Mouse (Mus musculus) MEL-GATA-1-ER (cell line): ENCODE measurements around the gene Stpg3.
A peak's percentile ranks its signal among the peaks of the same experiment; 100 is the strongest.

Source experiments
- DNase-seq: peaks from one replicate; pipeline ENCODE4 v3.0.0-alpha.2; 2012; ENCODE audit warnings: low read depth; ENCODE audit errors: extremely low read depth

The Stpg3 gene

GRCm38 (mm10) chr2:25236614-25237013 is 22.2 kb upstream of the Stpg3 start, which contains the start of gene Rnf224:
Gene Rnf224 (minus strand): TSS chr2:25236787.
- DNase-seq: no peak

- DNase-seq: no peak
Measured at GRCm38 (mm10) chr2:25234551-25235220, 20.2 kb upstream of the Stpg3 start.

- no peak for DNase-seq
Measured at GRCm38 (mm10) chr2:25234050-25234449, 19.6 kb upstream of the Stpg3 start, which contains the start of gene Slc34a3. Gene Slc34a3 (minus strand): TSS chr2:25234364.

GRCm38 (mm10) chr2:25233421-25233820 is 19.0 kb upstream of the Stpg3 start:
- DNase-seq: peak; percentile 68

GRCm38 (mm10) chr2:25231038-25231437 is 16.6 kb upstream of the Stpg3 start:
- no peak for DNase-seq

GRCm38 (mm10) chr2:25230581-25230980 is 16.1 kb upstream of the Stpg3 start:
- no peak for DNase-seq

- no peak for DNase-seq
Measured at GRCm38 (mm10) chr2:25229582-25229981, 15.1 kb upstream of the Stpg3 start.

- no peak for DNase-seq
Measured at GRCm38 (mm10) chr2:25228995-25229530, 14.6 kb upstream of the Stpg3 start.

- DNase-seq: peak; percentile 84
Measured at GRCm38 (mm10) chr2:25228431-25228889, 14.0 kb upstream of the Stpg3 start.

- DNase-seq: no peak
Measured at GRCm38 (mm10) chr2:25227406-25227805, 13.0 kb upstream of the Stpg3 start.

GRCm38 (mm10) chr2:25226864-25227263 is 12.4 kb upstream of the Stpg3 start:
- DNase-seq: no peak

GRCm38 (mm10) chr2:25225811-25226379 is 11.5 kb upstream of the Stpg3 start:
- no peak for DNase-seq

GRCm38 (mm10) chr2:25224766-25225752 is 10.6 kb upstream of the Stpg3 start:
- peak; percentile 99 for DNase-seq

- DNase-seq: no peak
Measured at GRCm38 (mm10) chr2:25224492-25224765, 10.0 kb upstream of the Stpg3 start, which contains the start of gene Tubb4b. Gene Tubb4b (minus strand): TSS chr2:25224702.

GRCm38 (mm10) chr2:25223681-25224491 is 9.4 kb upstream of the Stpg3 start:
- DNase-seq: peak; percentile 65

GRCm38 (mm10) chr2:25221331-25221772 is 6.9 kb upstream of the Stpg3 start:
- DNase-seq: no peak

GRCm38 (mm10) chr2:25218445-25218844 is 4.0 kb upstream of the Stpg3 start, which contains the start of gene Fam166a:
Gene Fam166a (plus strand): TSS chr2:25218745.
- DNase-seq: no peak

GRCm38 (mm10) chr2:25217666-25218065 is 3.2 kb upstream of the Stpg3 start:
- no peak for DNase-seq

- DNase-seq: no peak
Measured at GRCm38 (mm10) chr2:25213266-25213865, 1.1 kb downstream of the Stpg3 start.

- peak; percentile 89 for DNase-seq
Measured at GRCm38 (mm10) chr2:25211121-25211670, 3.2 kb downstream of the Stpg3 start, which contains the start of gene Nelfb. Gene Nelfb (minus strand): TSS chr2:25211489.
